Mouse (Mus musculus) mesoderm, embryonic 11.5 days (tissue): ENCODE results near the gene Hist1h3h.
A peak's percentile ranks its signal among the peaks of the same experiment; 100 is the strongest.
"Not testable (repeated sequence)": the region's sequence is repeated elsewhere in the genome, so short reads cannot be mapped to it uniquely, and the experiment has no call there.

ENCODE experiments used
- DNase-seq: peaks from one replicate; pipeline ENCODE4 v3.0.0-alpha.2; 2012; ENCODE audit warnings: low read depth, low spot score

Hist1h3h gene

GRCm38 (mm10) chr13:21717397-21718357, at the start of gene Hist1h3h:
TSS of gene Hist1h3h (plus strand) at chr13:21717659.
- peak; percentile 93 for DNase-seq

- DNase-seq = no peak
Measured at GRCm38 (mm10) chr13:21677305-21677704, 40.2 kb upstream of the Hist1h3h start, which contains the start of gene Olfr1360. TSS of gene Olfr1360 (minus strand) at chr13:21677405.

- DNase-seq = no peak
Measured at GRCm38 (mm10) chr13:21697811-21698210, 19.6 kb upstream of the Hist1h3h start, which contains the start of gene Olfr1359. TSS of gene Olfr1359 (plus strand) at chr13:21698111.

GRCm38 (mm10) chr13:21706669-21707068, 10.8 kb upstream of the Hist1h3h start:
- DNase-seq = no peak

GRCm38 (mm10) chr13:21710031-21710711, 7.3 kb upstream of the Hist1h3h start:
- peak; percentile 90 for DNase-seq

DNA sequence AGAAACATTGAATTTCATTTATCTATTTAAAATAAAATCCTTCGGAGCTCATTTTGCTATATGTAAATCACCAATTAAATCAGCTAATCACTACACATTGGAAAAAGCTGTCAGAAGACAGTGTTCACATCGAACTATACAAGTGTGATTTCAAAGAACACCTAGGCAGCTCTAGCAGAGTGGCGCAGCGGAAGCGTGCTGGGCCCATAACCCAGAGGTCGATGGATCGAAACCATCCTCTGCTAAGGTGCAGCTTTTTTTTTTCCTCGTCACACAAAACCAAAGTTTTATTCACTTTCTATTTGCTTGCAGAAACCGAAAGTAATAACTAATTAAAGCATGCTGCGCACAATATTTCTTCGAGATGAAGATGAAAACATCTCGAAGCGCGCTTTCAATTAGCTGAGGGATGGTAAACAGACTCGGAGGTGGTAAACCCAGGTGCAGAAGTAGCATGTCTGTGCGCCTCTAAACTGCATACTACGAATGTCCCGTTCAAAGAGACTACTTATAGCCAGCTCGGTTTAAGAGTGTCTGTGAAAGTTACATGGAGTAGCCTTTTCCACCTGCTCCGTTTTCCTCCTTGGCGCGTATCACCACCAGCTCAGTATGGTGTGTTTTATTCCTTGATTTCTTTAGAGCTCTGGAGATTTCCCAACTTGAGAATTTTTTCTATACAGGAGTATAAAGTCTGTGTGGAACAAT, 6.5 kb upstream of the Hist1h3h start:
- DNase-seq = peak; percentile 74

- DNase-seq = no peak
Measured at GRCm38 (mm10) chr13:21711698-21712097, 5.8 kb upstream of the Hist1h3h start.

DNA sequence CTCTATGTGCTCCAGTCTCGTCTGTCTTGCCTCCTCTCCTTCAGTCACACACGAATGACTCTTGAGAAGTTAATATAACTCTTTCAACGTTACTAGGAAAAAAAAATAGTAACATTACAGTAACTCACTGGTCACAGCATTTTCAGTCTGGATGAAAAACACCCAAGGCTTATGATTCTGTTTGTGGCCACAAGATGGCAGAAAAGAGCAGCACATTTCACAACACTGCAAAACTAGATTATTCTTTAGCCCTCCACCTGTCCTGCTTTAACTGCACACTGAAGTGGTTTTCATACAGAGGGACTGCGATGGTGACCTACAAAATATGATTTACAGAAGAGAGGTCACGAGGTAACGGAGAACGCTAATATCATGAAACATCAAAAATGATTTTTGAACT, 2.7 kb upstream of the Hist1h3h start:
- peak; percentile 80 for DNase-seq

- peak; percentile 40 for DNase-seq
Measured at GRCm38 (mm10) chr13:21715131-21715863, 2.2 kb upstream of the Hist1h3h start.

- peak; percentile 94 for DNase-seq
Measured at GRCm38 (mm10) chr13:21715864-21716539, 1.5 kb upstream of the Hist1h3h start, which contains the start of the genes Hist1h2bl and Hist1h2ai. TSS of gene Hist1h2bl (minus strand) at chr13:21716143. TSS of gene Hist1h2ai (plus strand) at chr13:21716422.

DNA sequence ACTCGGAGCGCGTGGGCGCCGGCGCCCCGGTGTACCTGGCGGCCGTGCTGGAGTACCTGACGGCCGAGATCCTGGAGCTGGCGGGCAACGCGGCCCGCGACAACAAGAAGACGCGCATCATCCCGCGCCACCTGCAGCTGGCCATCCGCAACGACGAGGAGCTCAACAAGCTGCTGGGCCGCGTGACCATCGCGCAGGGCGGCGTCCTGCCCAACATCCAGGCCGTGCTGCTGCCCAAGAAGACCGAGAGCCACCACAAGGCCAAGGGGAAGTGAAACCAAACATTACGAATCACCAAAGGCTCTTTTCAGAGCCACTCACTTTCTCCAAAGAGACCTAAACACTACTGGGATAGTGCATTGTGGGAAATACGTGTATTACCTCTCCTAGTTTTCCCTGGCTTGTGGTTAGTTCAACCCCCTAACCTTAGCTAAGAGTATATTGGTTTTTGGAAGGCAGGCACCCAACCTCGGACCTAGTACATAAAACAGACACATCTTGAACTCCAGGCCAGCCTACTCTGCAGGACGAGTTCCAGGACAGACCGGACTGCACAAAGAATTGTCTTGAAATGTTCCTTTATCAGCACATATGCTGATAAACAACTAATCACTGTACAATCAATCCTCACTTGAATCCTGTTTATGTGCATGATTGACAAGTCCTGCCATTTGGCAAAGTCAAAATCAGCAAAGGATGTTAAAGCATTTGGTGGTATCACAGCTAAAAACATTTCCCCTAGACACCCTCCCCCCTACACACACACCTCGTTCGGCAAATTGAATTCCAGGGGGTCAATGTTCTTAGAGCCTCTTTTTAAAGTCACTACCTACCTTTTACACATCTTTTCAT, 693 bp upstream of the Hist1h3h start:
- peak; percentile 65 for DNase-seq

DNA sequence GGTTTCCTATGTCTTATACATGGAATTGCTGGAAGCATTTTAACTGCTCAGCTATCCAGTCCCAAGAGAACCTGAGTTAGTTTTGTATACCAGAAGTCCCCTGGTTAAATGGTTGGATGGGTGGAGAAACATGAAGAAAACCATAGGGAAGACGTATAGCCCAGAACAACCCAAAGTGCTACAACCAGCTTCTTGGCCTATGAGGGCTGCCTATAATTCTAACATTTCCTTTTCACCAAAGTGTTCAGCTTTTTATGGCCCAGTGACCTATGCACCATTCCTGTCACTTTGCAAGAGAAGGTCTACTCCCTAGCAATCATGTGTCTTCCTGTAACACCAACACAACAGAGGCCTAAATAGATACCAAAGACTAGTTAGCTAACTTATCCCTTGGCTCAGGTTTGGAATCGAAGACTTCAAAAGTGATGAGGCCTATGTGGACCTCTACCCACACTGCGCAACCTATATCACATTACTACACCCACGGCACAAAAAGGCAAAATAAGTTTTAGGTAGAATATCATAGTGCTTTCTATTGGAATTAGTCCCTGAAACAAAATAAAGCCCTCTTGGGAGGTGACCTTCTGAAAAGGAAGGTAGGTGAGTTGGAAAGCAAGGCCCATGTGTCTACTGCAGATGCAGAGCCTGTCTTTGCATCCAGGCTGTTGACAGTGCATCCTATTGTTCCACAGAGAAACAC, 1.1 kb downstream of the Hist1h3h start:
- no peak for DNase-seq

GRCm38 (mm10) chr13:21721107-21721756, 3.8 kb downstream of the Hist1h3h start:
- not testable (repeated sequence) for DNase-seq

DNA sequence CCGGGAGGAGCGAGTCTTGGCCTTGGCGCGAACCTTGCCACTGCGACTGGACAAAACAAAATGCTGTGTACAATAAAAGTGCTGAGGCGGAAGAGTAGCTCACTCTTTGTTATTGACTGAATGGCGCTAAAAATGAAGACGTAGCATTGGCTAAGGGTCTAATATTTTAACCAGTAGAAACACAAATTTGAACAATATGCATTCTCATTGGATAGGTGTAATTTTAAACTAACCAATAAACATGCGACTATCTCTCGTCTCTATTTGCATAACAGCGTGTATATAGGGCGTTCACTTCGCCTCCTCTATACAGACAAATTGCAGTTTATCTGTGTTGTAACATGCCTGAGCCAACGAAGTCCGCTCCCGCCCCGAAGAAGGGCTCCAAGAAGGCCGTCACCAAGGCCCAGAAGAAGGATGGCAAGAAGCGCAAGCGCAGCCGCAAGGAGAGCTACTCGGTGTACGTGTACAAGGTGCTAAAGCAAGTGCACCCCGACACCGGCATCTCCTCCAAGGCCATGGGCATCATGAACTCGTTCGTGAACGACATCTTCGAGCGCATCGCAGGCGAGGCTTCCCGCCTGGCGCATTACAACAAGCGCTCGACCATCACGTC, 4.4 kb downstream of the Hist1h3h start, which contains the start of gene Hist1h2bm:
Hist1h2bm (plus strand) TSS at position 288 of the 616 bp plus-strand sequence.
- peak; percentile 94 for DNase-seq

GRCm38 (mm10) chr13:21722373-21722925, 5.0 kb downstream of the Hist1h3h start:
- DNase-seq = peak; percentile 48

GRCm38 (mm10) chr13:21722993-21723836, 5.8 kb downstream of the Hist1h3h start:
- DNase-seq = no peak
